Mouse (Mus musculus) liver, postnatal 0 days (tissue): Measurements from ENCODE around the gene Tm4sf1. TPM values are rescaled to one million over a fixed set of nuclear protein-coding genes. Genes with fewer than 3 reads are reported as not detected.
A peak's percentile ranks its signal among the peaks of the same experiment; 100 is the strongest.

Experiments
- ATAC-seq: fragments of 200-750 bp; cut with Nextera tagmentation; 2 replicates; pipeline ENCODE4 v1.8.0; 2017; ENCODE audit warnings: mild to moderate bottlenecking, moderate library complexity
- DNase-seq: peaks from one replicate; pipeline ENCODE4 v3.0.0-alpha.2; 2016
- H3K27ac ChIP-seq: fragments of 300-500 bp; sonication (generic); 2 replicates; pipeline ENCODE4 v1.5.1; 2014; ENCODE audit warnings: antibody characterized with exemption, moderate library complexity, mild to moderate bottlenecking, low read depth
- H3K27me3 ChIP-seq: fragments of 300-500 bp; sonication (generic); 2 replicates; pipeline ENCODE4 v1.6.1; 2014; ENCODE audit warnings: low read length, control low read depth, mixed read lengths; ENCODE audit not compliant: insufficient read depth
- H3K36me3 ChIP-seq: fragments of 300-500 bp; sonication (generic); replicated peaks from 2 replicates; pipeline ENCODE4 v1.6.1; 2014; ENCODE audit warnings: mild to moderate bottlenecking, control low read depth, low read length, moderate library complexity, mixed read lengths; ENCODE audit not compliant: insufficient read depth
- H3K4me1 ChIP-seq: fragments of 300-500 bp; sonication (generic); 2 replicates; pipeline ENCODE4 v1.6.1; 2014; ENCODE audit warnings: antibody characterized with exemption, mild to moderate bottlenecking, control low read depth; ENCODE audit not compliant: insufficient read depth
- H3K4me2 ChIP-seq: fragments of 300-500 bp; sonication (generic); 2 replicates; pipeline ENCODE4 v1.6.1; 2014; ENCODE audit warnings: low read depth, mild to moderate bottlenecking, low read length, moderate library complexity, mixed read lengths
- H3K4me3 ChIP-seq: fragments of 300-500 bp; sonication (generic); 2 replicates; pipeline ENCODE4 v1.5.1; 2014; ENCODE audit warnings: low read depth, low read length
- H3K9ac ChIP-seq: fragments of 300-500 bp; sonication (generic); replicated peaks from 2 replicates; pipeline ENCODE4 v1.6.1; 2014; ENCODE audit warnings: mild to moderate bottlenecking, moderate library complexity
- H3K9me3 ChIP-seq: fragments of 300-500 bp; sonication (generic); 2 replicates; pipeline ENCODE4 v1.6.1; 2016; ENCODE audit warnings: mild to moderate bottlenecking, control low read depth, low read length, mixed read lengths
- CTCF ChIP-seq: sonication (generic); IDR thresholded peaks from 2 replicates; pipeline ENCODE4 v1.5.1; 2016; ENCODE audit warnings: antibody characterized with exemption, low read depth
- EP300 ChIP-seq: IDR thresholded peaks from 2 replicates; pipeline ENCODE4 v1.6.1; 2016; ENCODE audit warnings: antibody characterized with exemption, low read depth, mild to moderate bottlenecking
- WGBS: fragments of 180-500 bp; shearing (Covaris S2); extraction: QIAGEN DNeasy Blood & Tissue Kit; methylation state at CpG from one replicate; pipeline ENCODE4 v1.1.7; 2014; ENCODE audit not compliant: insufficient replicate concordance; 5-methylcytosine and 5-hydroxymethylcytosine counted together
- polyA plus RNA-seq: library from polyadenylated mRNA; unstranded; fragments of >200 nt; fragmentation: Nextera tagmentation; extraction: Ambion mirVana; gene quantifications from 2 replicates; pipeline ENCODE4 v1.2.1, GENCODE M21; 2015

The Tm4sf1 gene
- polyA plus RNA-seq, 1 experiment from 2014 or later: 26.9 TPM

DNA sequence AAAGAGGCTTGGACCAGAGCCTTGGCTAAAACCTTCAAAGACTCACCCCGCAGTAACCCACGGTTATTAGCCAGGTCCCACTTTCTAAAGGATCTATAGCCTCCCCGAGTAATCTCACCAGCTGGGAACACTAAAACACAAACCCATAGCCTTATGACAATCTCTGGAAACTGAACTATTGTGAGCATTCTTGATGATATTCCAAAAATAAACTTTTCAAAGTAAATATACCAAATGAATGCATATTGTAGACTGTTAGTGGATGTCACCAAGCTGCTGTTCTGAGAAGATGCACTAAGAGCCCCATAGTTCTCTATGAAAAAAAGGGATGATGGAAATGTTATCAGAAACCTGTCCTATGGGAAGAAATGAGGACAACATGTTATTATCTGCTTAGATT lies 25.0 kb downstream of the Tm4sf1 start:
- H3K27ac ChIP-seq: no peak overlapping the region
- H3K27me3 ChIP-seq: no peaks in the 10 kb centered on the region
- no peak overlapping the region for H3K4me3 ChIP-seq
- no peaks in the 10 kb centered on the region for H3K9me3 ChIP-seq
- H3K4me2 ChIP-seq: no peak overlapping the region
- H3K4me1 ChIP-seq: no peaks in the 10 kb centered on the region
- WGBS: 84% methylated on average over 3 of the region's 3 CpGs
- DNase-seq (no peak), ATAC-seq (no peak)
- no peak overlapping the region for H3K9ac ChIP-seq
- no peaks in the 10 kb centered on the region for H3K36me3 ChIP-seq
- TF ChIP-seq CTCF (no peak), EP300 (no peak)

DNA sequence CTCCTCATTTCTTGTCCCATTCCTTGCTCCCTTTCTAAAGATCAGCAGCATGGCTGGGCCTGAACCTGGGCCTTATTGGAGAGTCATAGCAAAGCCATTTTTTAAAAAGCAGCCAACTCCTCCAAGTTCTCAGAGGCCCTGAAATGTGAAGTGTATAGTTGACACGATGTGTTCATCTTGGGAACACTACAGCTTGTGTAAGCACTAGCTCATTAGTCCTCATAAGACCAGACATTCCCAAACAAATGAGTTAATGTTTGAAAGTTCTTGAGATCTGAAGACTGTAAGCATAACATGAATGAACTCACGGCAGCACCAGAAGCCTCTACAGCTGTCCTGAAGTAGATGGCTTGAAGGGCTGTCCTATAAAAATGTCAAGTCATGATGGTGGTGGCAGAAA lies 32.8 kb downstream of the Tm4sf1 start:
- no peak overlapping the region for H3K4me2 ChIP-seq
- whole genome bisulfite sequencing: 56% methylated on average over 2 of the region's 2 CpGs
- no peak for TF ChIP-seq EP300
- TF ChIP-seq CTCF: no peak
- H3K36me3 ChIP-seq: no peaks in the 10 kb centered on the region
- no peaks in the 10 kb centered on the region for H3K27me3 ChIP-seq
- ATAC-seq (no peak), DNase-seq (no peak)
- no peak overlapping the region for H3K27ac ChIP-seq
- H3K4me1 ChIP-seq: no peaks in the 10 kb centered on the region
- H3K4me3 ChIP-seq: no peak overlapping the region
- no peaks in the 10 kb centered on the region for H3K9me3 ChIP-seq
- no peak overlapping the region for H3K9ac ChIP-seq

DNA sequence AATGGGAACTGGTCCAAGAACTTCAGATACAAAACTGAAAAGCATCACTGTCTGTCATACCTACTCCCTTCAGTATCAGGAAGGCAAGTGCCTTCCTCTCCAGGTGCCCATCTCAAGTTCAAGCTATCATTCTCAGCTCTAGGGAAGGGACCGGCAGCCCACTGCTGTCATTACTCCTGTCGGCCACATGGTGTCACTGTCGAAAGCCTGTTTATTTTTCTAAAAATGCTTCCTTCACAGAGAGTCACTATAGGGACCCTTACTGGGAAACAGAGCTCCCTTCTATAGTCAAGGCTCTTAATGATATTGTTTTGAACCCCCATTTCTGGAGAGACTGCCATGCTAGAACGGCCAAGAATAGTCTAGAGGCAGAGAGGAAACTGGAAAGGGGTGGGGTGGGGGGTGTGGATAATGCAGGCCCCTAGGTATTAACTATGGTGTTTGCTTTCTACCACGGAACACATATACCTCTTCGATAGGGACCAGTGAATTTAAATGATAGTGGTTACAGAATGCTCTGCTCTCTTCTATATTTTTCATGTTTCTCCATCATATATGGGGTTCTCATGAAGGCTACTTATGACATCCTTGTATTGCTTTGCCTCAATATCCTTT lies 34.1 kb downstream of the Tm4sf1 start:
- 27% methylated on average over 6 of the region's 6 CpGs for WGBS
- H3K9me3 ChIP-seq: no peaks in the 10 kb centered on the region

DNA sequence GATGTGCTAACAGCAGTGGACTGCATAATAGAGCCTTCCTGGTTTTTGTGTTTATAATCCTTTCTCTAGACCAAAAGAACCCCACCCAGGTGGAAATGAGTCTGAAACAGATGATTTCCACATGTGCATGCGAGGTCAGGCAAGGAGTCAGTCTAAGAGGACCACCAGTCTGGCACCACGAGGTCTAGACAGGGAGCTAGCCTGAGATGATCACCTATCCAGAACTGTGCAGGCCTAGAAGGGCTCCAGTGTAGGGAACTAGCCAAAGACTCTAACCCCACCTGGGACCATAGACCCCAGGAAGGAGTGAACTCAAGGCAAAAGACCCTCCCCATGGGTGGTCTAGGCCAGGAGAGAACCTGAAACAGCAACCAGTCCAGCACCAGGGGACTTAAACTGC lies 48.7 kb downstream of the Tm4sf1 start:
- ATAC-seq: no peak
- Histone ChIP-seq H3K36me3 (no peaks in the 10 kb centered on the region), H3K9ac (no peak overlapping the region), H3K27ac (no peak overlapping the region), H3K4me2 (no peak overlapping the region), H3K4me3 (no peak overlapping the region), H3K27me3 (no peaks in the 10 kb centered on the region), H3K9me3 (peaks cover 2% of the 10 kb centered on the region; the same call in 1 of the 2 replicates), H3K4me1 (no peaks in the 10 kb centered on the region)
- TF ChIP-seq CTCF: no peak
- DNase-seq: no peak
- WGBS: 58% methylated on average over 2 of the region's 2 CpGs

More for the DNA sequence above, 34.1 kb downstream of the Tm4sf1 start:
- ATAC-seq (peak; percentile 44; the same call in 1 of the 2 replicates), DNase-seq (peak; percentile 47)
- Histone ChIP-seq H3K4me2 (no peak overlapping the region), H3K9ac (no peak overlapping the region), H3K27me3 (no peaks in the 10 kb centered on the region), H3K36me3 (no peaks in the 10 kb centered on the region), H3K4me1 (no peaks in the 10 kb centered on the region), H3K4me3 (no peak overlapping the region), H3K27ac (no peak overlapping the region)
- TF ChIP-seq EP300 (no peak), CTCF (peak; percentile 83)

DNA sequence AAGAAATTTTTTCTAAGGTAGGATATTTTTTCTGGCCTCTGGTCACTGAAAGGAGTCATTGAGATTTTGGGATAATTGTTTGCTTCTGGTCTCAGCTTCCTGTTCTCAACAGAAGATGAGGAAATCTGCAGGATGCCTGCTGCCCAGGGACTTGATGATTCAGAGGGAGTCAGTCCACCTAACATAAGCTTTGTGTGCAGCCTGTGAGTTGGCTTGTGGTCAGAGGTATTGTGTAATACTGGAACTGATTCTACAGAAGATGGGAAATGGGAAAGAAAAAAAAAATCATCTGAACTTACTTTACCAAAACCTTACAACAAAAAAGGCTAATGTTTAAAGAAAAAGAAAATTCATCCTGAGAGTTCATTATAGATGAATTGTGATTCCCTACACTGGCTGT lies 49.2 kb downstream of the Tm4sf1 start:
- DNase-seq (no peak), ATAC-seq (peak; percentile 41; the same call in 1 of the 2 replicates)
- Histone ChIP-seq H3K27me3 (no peaks in the 10 kb centered on the region), H3K9ac (no peak overlapping the region), H3K4me3 (no peak overlapping the region), H3K4me1 (no peaks in the 10 kb centered on the region), H3K27ac (no peak overlapping the region), H3K4me2 (no peak overlapping the region), H3K9me3 (peaks cover 3% of the 10 kb centered on the region; the same call in 1 of the 2 replicates), H3K36me3 (no peaks in the 10 kb centered on the region)
- no peak for TF ChIP-seq EP300
- no peak for TF ChIP-seq CTCF

DNA sequence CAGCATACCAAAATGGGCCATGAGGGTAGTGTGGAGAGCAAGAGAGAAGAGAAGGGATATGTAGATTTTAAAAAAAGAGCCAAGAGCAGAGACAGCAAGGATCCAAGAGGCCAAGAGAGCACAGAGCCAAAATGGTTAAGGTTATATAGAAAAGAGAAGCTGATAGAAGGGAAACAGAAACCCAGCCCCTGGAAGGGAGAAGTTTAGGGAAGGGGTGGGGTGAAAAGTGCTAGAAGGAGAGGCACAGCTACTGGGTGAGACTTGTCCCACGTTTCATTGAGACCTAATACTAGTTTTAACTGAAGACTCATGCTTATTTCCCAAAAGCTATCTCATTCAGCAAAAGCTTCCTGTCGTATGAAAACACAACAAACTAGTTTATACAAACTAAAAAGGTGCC lies 56.5 kb downstream of the Tm4sf1 start:
- Histone ChIP-seq H3K27me3 (no peaks in the 10 kb centered on the region), H3K4me2 (no peak overlapping the region), H3K9me3 (peaks cover 3% of the 10 kb centered on the region; the same call in 1 of the 2 replicates), H3K9ac (no peak overlapping the region), H3K4me1 (no peaks in the 10 kb centered on the region), H3K4me3 (no peak overlapping the region), H3K27ac (no peak overlapping the region), H3K36me3 (no peaks in the 10 kb centered on the region)
- ATAC-seq: no peak
- no peak for DNase-seq
- TF ChIP-seq CTCF (no peak), EP300 (no peak)
- WGBS: 31% methylated on average over 2 of the region's 2 CpGs

Other genes with a start within 250 kb of the Tm4sf1 start
- 243 and 252 TPM in 2 replicates for gene Tm4sf4, start 123.3 kb upstream of the Tm4sf1 start, polyA plus RNA-seq